Mouse (Mus musculus) erythroid progenitor cell, adult 5-6 weeks (primary cell): ENCODE data around the gene Ndufaf3. TPM values are rescaled to one million over a fixed set of nuclear protein-coding genes. Genes with fewer than 3 reads are reported as not detected.

ENCODE experiments used
- ATAC-seq: replicated peaks from 2 replicates; pipeline ENCODE4 v1.8.0; 2016; ENCODE audit warnings: moderate number of reproducible peaks, mild to moderate bottlenecking, moderate TSS enrichment, inconsistent platforms; ENCODE audit not compliant: poor library complexity, low FRiP score, severe bottlenecking
- total RNA-seq, 2 experiments: library from RNA; stranded (forward) in 1 of 2; stranded (reverse) in 1 of 2; fragments of 150-400 nt in 1 of 2; fragments of 186-747, 209-891 nt in 1 of 2; gene quantifications; 2 replicates each; pipeline versions ENCODE4 v1.2.3 to v1.2.4; 2015 to 2017; ENCODE audit warnings: low replicate concordance in 2 of 2

Ndufaf3 gene
- total RNA-seq, 2 experiments from 2014 or later, result 16.3 to 37.6 TPM

- ATAC-seq, result no peak
These were observed 7.7 kb upstream of the Ndufaf3 start for GRCm38 (mm10) chr9:108574921-108575320.

- ATAC-seq, result no peak
These were observed 6.8 kb upstream of the Ndufaf3 start for GRCm38 (mm10) chr9:108573774-108574690.

- no peak for ATAC-seq
These were observed 5.1 kb upstream of the Ndufaf3 start for GRCm38 (mm10) chr9:108572321-108572720.

GRCm38 (mm10) chr9:108571401-108571973 is 4.3 kb upstream of the Ndufaf3 start:
- no peak for ATAC-seq

GRCm38 (mm10) chr9:108570207-108570896 is 3.1 kb upstream of the Ndufaf3 start:
- peak; percentile 35 for ATAC-seq

GRCm38 (mm10) chr9:108569381-108570206 is 2.4 kb upstream of the Ndufaf3 start, which contains the start of gene Dalrd3:
TSS of gene Dalrd3 (plus strand) at chr9:108569886.
- peak; percentile 60 for ATAC-seq

GRCm38 (mm10) chr9:108568511-108568921 is 1.3 kb upstream of the Ndufaf3 start:
- ATAC-seq, result no peak

GRCm38 (mm10) chr9:108567931-108568419 is 741 bp upstream of the Ndufaf3 start:
- no peak for ATAC-seq

GRCm38 (mm10) chr9:108565881-108566814 is 1.1 kb downstream of the Ndufaf3 start:
- ATAC-seq, result peak; percentile 5

- ATAC-seq, result no peak
These were observed 3.1 kb downstream of the Ndufaf3 start for GRCm38 (mm10) chr9:108564131-108564530.

GRCm38 (mm10) chr9:108563671-108564070 is 3.6 kb downstream of the Ndufaf3 start:
- no peak for ATAC-seq

- ATAC-seq, result peak; percentile 99
These were observed 6.9 kb downstream of the Ndufaf3 start, which contains the start of gene Impdh2 for GRCm38 (mm10) chr9:108560227-108560841. TSS of gene Impdh2 (plus strand) at chr9:108560286.

GRCm38 (mm10) chr9:108559169-108559568 is 8.1 kb downstream of the Ndufaf3 start:
- ATAC-seq, result no peak

- no peak for ATAC-seq
These were observed 20.4 kb downstream of the Ndufaf3 start for GRCm38 (mm10) chr9:108546875-108547274.

GRCm38 (mm10) chr9:108545986-108546385 is 21.2 kb downstream of the Ndufaf3 start:
- ATAC-seq, result no peak

GRCm38 (mm10) chr9:108540846-108541245 is 26.4 kb downstream of the Ndufaf3 start:
- no peak for ATAC-seq

- no peak for ATAC-seq
These were observed 35.7 kb downstream of the Ndufaf3 start for GRCm38 (mm10) chr9:108531496-108531895.

- no peak for ATAC-seq
These were observed 36.3 kb downstream of the Ndufaf3 start for GRCm38 (mm10) chr9:108530954-108531353.
